ENCODE assay signal across 8 mouse cellular contexts in the genomic region with DNA sequence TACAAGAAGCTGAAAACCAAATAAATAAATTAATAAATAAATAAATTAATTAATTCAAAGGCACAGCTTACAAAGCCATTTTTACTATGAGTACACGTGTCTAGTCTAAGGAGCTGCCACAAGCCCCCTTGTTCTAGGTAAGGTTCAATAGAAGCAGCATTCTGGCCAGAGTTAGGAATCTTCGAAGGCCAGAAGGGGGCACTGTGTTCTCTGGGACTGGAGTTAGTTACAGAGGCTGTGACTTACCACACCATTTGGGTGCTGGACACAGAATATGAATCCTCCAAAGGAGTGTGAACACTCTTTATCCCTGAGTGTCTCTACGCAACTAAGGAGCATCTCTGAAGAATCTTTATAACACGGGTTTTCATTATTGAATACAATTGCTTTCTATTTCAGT. TPM values are rescaled to one million over a fixed set of nuclear protein-coding genes. Genes with fewer than 3 reads are reported as not detected.
A peak's percentile ranks its signal among the peaks of the same experiment; 100 is the strongest.
DNase-seq lines count a peak whose midpoint lies in the region; ATAC-seq and TF ChIP-seq lines count a peak whose summit lies in the region.
"Had no signal": no experiment of that assay in that cellular context is flagged by ENCODE, and none has a peak within 500 bp of the region (broad histone marks: within the 10 kb centered on the region; RNA-seq: fewer than 3 reads in every experiment).

No protein-coding gene starts in this region.

- H3K9ac ChIP-seq in intestine, postnatal 0 days (ENCODE audit: low read depth, low read length), result no peak overlapping the region
- H3K9ac ChIP-seq in intestine, embryonic 15.5 days, result no peak overlapping the region
- H3K9ac ChIP-seq in liver, embryonic 13.5 days, result no peak overlapping the region

- no peaks in the 10 kb centered on the region for H3K4me1 ChIP-seq in intestine, postnatal 0 days (replicated peaks; ENCODE audit: control insufficient read depth, insufficient read depth, low read length)
- no peaks in the 10 kb centered on the region for H3K4me1 ChIP-seq in intestine, embryonic 15.5 days (replicated peaks)
- no peaks in the 10 kb centered on the region for H3K4me1 ChIP-seq in liver, embryonic 13.5 days (replicated peaks)

- H3K4me2 ChIP-seq in intestine, postnatal 0 days (replicated peaks; ENCODE audit: low read depth), result no peak overlapping the region
- H3K4me2 ChIP-seq in intestine, embryonic 15.5 days (replicated peaks), result no peak overlapping the region
- no peak overlapping the region for H3K4me2 ChIP-seq in liver, embryonic 13.5 days

- no peak overlapping the region for H3K27ac ChIP-seq in intestine, postnatal 0 days (ENCODE audit: low read depth, low read length)
- no peak overlapping the region for H3K27ac ChIP-seq in intestine, embryonic 15.5 days
- no peak overlapping the region for H3K27ac ChIP-seq in liver, embryonic 13.5 days

- CTCF ChIA-PET in Patski (lab: Charles Lee), result interaction anchor here (1.4 to 2.2 kb wide), 2 partner anchors 10 to 24 kb away, joined by 5 to 7 read pairs; a partner anchor contains a TSS

- 87% methylated on average over 4 of the region's 4 CpGs for WGBS in intestine, postnatal 0 days
- 89% methylated on average over 4 of the region's 4 CpGs for WGBS in intestine, embryonic 15.5 days
- WGBS in liver, embryonic 13.5 days (ENCODE audit: insufficient replicate concordance), result 75% methylated on average over 4 of the region's 4 CpGs

- peak; percentile 21 to 54 for DNase-seq in CD8-positive naive resting alpha-beta T cell, adult 2 months (ENCODE audit: low read depth in 2 of 2, low spot score in 2 of 2)
- DNase-seq in Patski (ENCODE audit: low read depth, low spot score), result no peak
- peak; percentile 13 for DNase-seq in liver, embryonic 13.5 days
- peak; percentile 64 for DNase-seq in thymus, postnatal 25 days
- no peak for DNase-seq in layer of hippocampus, adult 11-12 months (ENCODE audit: low spot score)

- peaks cover 65% of the 10 kb centered on the region for H3K36me3 ChIP-seq in intestine, postnatal 0 days (ENCODE audit: control insufficient read depth, insufficient read depth)
- H3K36me3 ChIP-seq in intestine, embryonic 15.5 days, result peaks cover 18% of the 10 kb centered on the region
- H3K36me3 ChIP-seq in liver, embryonic 13.5 days, result peaks cover 74% of the 10 kb centered on the region

- no peak overlapping the region for H3K4me3 ChIP-seq in intestine, postnatal 0 days (ENCODE audit: low read depth, low read length)
- no peak overlapping the region for H3K4me3 ChIP-seq in intestine, embryonic 15.5 days (replicated peaks)
- H3K4me3 ChIP-seq in liver, embryonic 13.5 days (replicated peaks), result no peak overlapping the region
- H3K4me3 ChIP-seq: erythroblast, embryonic 14.5 days had no signal

- in situ Hi-C loops in Patski (cut with MboI; ENCODE audit: low pct_unique_long_range_greater_than_20kb), result no loop called here

- ATAC-seq in intestine, postnatal 0 days, result no peak
- ATAC-seq in intestine, embryonic 15.5 days, result no peak
- no peak for ATAC-seq in Patski
- no peak for ATAC-seq in liver, embryonic 13.5 days (ENCODE audit: low read depth)

- POLR2A ChIA-PET in Patski (lab: Charles Lee), result interaction anchor here (1.2 to 2.1 kb wide), 2 partner anchors 19 to 24 kb away, joined by 3 to 4 read pairs; a partner anchor contains a TSS

- TF ChIP-seq CTCF in intestine, postnatal 0 days (IDR thresholded peaks at IDR 0.05; ENCODE audit: low read depth), result peak; percentile 69
- peak; percentile 63 for TF ChIP-seq CTCF in Patski (IDR thresholded peaks at IDR 0.05)

- no peaks in the 10 kb centered on the region for H3K27me3 ChIP-seq in intestine, postnatal 0 days (replicated peaks; ENCODE audit: control insufficient read depth, insufficient read depth, low read length)
- H3K27me3 ChIP-seq in intestine, embryonic 15.5 days (replicated peaks), result no peaks in the 10 kb centered on the region
- no peaks in the 10 kb centered on the region for H3K27me3 ChIP-seq in Patski
- H3K27me3 ChIP-seq in liver, embryonic 13.5 days, result no peaks in the 10 kb centered on the region

- H3K9me3 ChIP-seq in intestine, postnatal 0 days (ENCODE audit: control insufficient read depth), result no peaks in the 10 kb centered on the region
- H3K9me3 ChIP-seq in intestine, embryonic 15.5 days, result no peaks in the 10 kb centered on the region
- no peaks in the 10 kb centered on the region for H3K9me3 ChIP-seq in liver, embryonic 13.5 days (replicated peaks)

RNA-seq across cellular contexts. Expression of a gene that starts 23.7 kb away (rescaled TPM):
- polyA plus RNA-seq in intestine, postnatal 0 days (2015; fragmentation: Nextera tagmentation; extraction: Ambion mirVana), result 64.8 and 67.5 TPM in 2 replicates
- polyA plus RNA-seq in intestine, embryonic 15.5 days (2015; fragmentation: Nextera tagmentation; extraction: Ambion mirVana), result 113 TPM in 2 replicates
- polyA plus RNA-seq in Patski (2021), result 120 TPM
- polyA plus RNA-seq in liver, embryonic 13.5 days (2015; fragmentation: Nextera tagmentation; extraction: Ambion mirVana), result 50.8 and 59.8 TPM in 2 replicates

RNA-seq across cellular contexts. Expression of a gene that starts 57.4 kb away (rescaled TPM):
- 2.7 and 2.8 TPM in 2 replicates for polyA plus RNA-seq in intestine, postnatal 0 days (2015; fragmentation: Nextera tagmentation; extraction: Ambion mirVana)
- 0.72 and 1.2 TPM in 2 replicates for polyA plus RNA-seq in intestine, embryonic 15.5 days (2015; fragmentation: Nextera tagmentation; extraction: Ambion mirVana)
- 0.19 TPM for polyA plus RNA-seq in Patski (2021)
- polyA plus RNA-seq in liver, embryonic 13.5 days (2015; fragmentation: Nextera tagmentation; extraction: Ambion mirVana), result 2.2 TPM in 2 replicates

Comparison
In these comparisons a context has a peak if more than half of its experiments do, and no peak if none do; other contexts are left out.
1. DNase-seq: peak in CD8-positive naive resting alpha-beta T cell, adult 2 months (2 of 2), liver, embryonic 13.5 days (single experiment) and thymus, postnatal 25 days (single experiment); none in Patski (single experiment) and layer of hippocampus, adult 11-12 months (single experiment).